Mouse (Mus musculus): ENCODE measurements around the gene Arhgef39.

- TF ChIP-seq GATA1 (IDR thresholded peaks at IDR 0.05; ENCODE audit: borderline replicate concordance, low read length) (no peak), CTCF (IDR thresholded peaks at IDR 0.05; ENCODE audit: low read depth, low read length) (no peak), TAL1 (conservative IDR thresholded peaks at IDR 0.05; ENCODE audit: low read depth, low read length) (no peak), POLR2AphosphoS5 (IDR thresholded peaks at IDR 0.05; ENCODE audit: insufficient replicate concordance, low read depth, low read length) (no peak), GATA2 (IDR thresholded peaks at IDR 0.05; ENCODE audit: borderline replicate concordance, low read depth, low read length) (no peak)
Measured at GRCm38 (mm10) chr4:43513300-43513699, 13.8 kb upstream of the Arhgef39 start.

Data from G1E (cell line).